Mouse (Mus musculus): ENCODE results near the gene Ttc12.

The Ttc12 gene

GRCm38 (mm10) chr9:49425585-49425984, 60.4 kb downstream of the Ttc12 start:
- in situ Hi-C loops (cut with MboI; ENCODE audit: low pct_unique_long_range_greater_than_20kb in 1 of 2, low sequenced_read_pairs in 2 of 2, unreplicated experiment in 1 of 2): no loop called here

GRCm38 (mm10) chr9:49423866-49424265, 62.2 kb downstream of the Ttc12 start:
- in situ Hi-C loops (cut with MboI; ENCODE audit: low pct_unique_long_range_greater_than_20kb in 1 of 2, low sequenced_read_pairs in 2 of 2, unreplicated experiment in 1 of 2): no loop called here

GRCm38 (mm10) chr9:49410621-49411020, 75.4 kb downstream of the Ttc12 start:
- in situ Hi-C loops (cut with MboI; ENCODE audit: low pct_unique_long_range_greater_than_20kb in 1 of 2, low sequenced_read_pairs in 2 of 2, unreplicated experiment in 1 of 2): no loop called here

- in situ Hi-C loops (cut with MboI; ENCODE audit: low pct_unique_long_range_greater_than_20kb in 1 of 2, low sequenced_read_pairs in 2 of 2, unreplicated experiment in 1 of 2): no loop called here
These were observed 79.0 kb downstream of the Ttc12 start for GRCm38 (mm10) chr9:49407028-49407427.

GRCm38 (mm10) chr9:49403711-49404110, 82.3 kb downstream of the Ttc12 start:
- in situ Hi-C loops (cut with MboI; ENCODE audit: low pct_unique_long_range_greater_than_20kb in 1 of 2, low sequenced_read_pairs in 2 of 2, unreplicated experiment in 1 of 2): no loop called here

GRCm38 (mm10) chr9:49396006-49396405, 90.0 kb downstream of the Ttc12 start:
- in situ Hi-C loops (cut with MboI; ENCODE audit: low pct_unique_long_range_greater_than_20kb in 1 of 2, low sequenced_read_pairs in 2 of 2, unreplicated experiment in 1 of 2): no loop called here

GRCm38 (mm10) chr9:49392242-49392641, 93.8 kb downstream of the Ttc12 start:
- in situ Hi-C loops (cut with MboI; ENCODE audit: low pct_unique_long_range_greater_than_20kb in 1 of 2, low sequenced_read_pairs in 2 of 2, unreplicated experiment in 1 of 2): no loop called here
